Mouse (Mus musculus): ENCODE measurements around the gene Magi2. TPM values are rescaled to one million over a fixed set of nuclear protein-coding genes. Genes with fewer than 3 reads are reported as not detected.
"Not testable (repeated sequence)": the region's sequence is repeated elsewhere in the genome, so short reads cannot be mapped to it uniquely, and the experiment has no call there.

Magi2 gene
- polyA plus RNA-seq, 1 experiment from 2014 or later: 37.7 TPM

DNA sequence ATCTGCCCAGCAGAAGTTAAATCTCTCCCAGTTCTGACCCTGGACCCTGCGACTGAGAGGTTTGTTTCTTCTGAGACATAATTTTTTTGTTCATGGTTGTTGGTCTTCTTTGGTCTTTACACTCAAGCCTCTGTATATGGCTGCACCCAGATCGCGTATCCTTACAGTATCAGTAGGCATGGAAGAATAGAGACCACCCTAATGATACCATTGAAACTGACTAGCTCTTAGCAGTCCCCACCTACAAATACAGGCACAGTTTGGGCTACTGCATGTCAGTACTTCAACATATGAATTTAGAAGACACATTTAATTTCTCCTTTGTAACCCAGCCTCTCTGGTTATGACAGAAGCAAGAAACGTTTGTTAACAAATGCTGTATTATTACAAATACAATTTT lies 173.5 kb downstream of the Magi2 start:
- WGBS: 92% methylated on average over 4 of the region's 4 CpGs
- no peaks in the 10 kb centered on the region for H3K9me3 ChIP-seq (ENCODE audit: control insufficient read depth, low read length)
- H3K4me3 ChIP-seq (replicated peaks; ENCODE audit: low read length): no peak overlapping the region
- H3K36me3 ChIP-seq (ENCODE audit: control insufficient read depth, insufficient read depth): no peaks in the 10 kb centered on the region
- H3K9ac ChIP-seq (replicated peaks; ENCODE audit: low read depth, low read length): no peak overlapping the region
- no peak overlapping the region for H3K27ac ChIP-seq (ENCODE audit: low read length)
- H3K4me1 ChIP-seq (replicated peaks; ENCODE audit: control insufficient read depth, insufficient read depth, low read length): no peaks in the 10 kb centered on the region
- H3K27me3 ChIP-seq (replicated peaks; ENCODE audit: control insufficient read depth, insufficient read depth, low read length): no peaks in the 10 kb centered on the region
- no peak overlapping the region for H3K4me2 ChIP-seq (ENCODE audit: low read length)
- ATAC-seq: no peak

DNA sequence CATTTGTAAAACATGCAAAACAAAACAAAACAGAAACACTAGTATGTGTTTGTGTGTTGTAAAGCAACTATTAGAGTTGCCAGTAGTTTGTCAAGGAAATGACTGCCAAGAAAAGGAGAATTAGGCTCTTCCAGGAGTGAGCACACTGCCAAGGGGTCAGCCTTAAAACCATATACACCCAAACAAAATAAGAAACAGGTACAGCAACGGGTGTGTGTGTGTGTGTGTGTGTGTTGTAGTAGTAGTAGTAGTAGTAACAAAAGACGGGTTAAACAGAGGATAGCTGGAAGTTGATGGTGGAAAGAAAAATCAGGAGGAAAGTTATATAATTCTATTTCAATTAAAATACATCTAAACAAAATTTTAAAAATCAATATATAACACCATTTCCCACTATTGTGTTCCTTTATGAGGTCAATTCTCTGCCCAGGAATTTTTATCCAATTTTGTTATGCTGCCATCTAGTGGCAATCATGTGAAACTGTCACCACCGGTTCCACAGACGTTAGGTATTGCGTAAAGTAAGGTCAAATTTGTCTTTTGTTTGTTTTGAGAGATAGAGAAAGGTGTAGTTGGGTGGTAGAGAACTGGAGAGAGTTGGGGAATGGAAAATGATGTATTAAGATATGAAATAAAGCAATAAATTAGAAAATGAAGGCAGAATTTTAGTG lies 174.0 kb downstream of the Magi2 start:
- 48% methylated on average over 5 of the region's 5 CpGs for WGBS

GRCm38 (mm10) chr5:19404268-19404667 lies 177.4 kb downstream of the Magi2 start:
- H3K4me2 ChIP-seq (ENCODE audit: low read length); H3K27ac ChIP-seq (ENCODE audit: low read length); H3K36me3 ChIP-seq (ENCODE audit: control insufficient read depth, insufficient read depth); ATAC-seq; H3K27me3 ChIP-seq (replicated peaks; ENCODE audit: control insufficient read depth, insufficient read depth, low read length); H3K4me3 ChIP-seq (replicated peaks; ENCODE audit: low read length); H3K9ac ChIP-seq (replicated peaks; ENCODE audit: low read depth, low read length); H3K9me3 ChIP-seq (ENCODE audit: control insufficient read depth, low read length); H3K4me1 ChIP-seq (replicated peaks; ENCODE audit: control insufficient read depth, insufficient read depth, low read length): not testable (repeated sequence)
- 64% methylated on average over 1 of the region's 1 CpGs for WGBS

More for the DNA sequence above, 174.0 kb downstream of the Magi2 start:
- H3K4me1 ChIP-seq (replicated peaks; ENCODE audit: control insufficient read depth, insufficient read depth, low read length): no peaks in the 10 kb centered on the region
- peak; percentile 58; the same call in 1 of the 2 replicates for ATAC-seq
- no peak overlapping the region for H3K4me2 ChIP-seq (ENCODE audit: low read length)
- no peaks in the 10 kb centered on the region for H3K9me3 ChIP-seq (ENCODE audit: control insufficient read depth, low read length)
- no peak overlapping the region for H3K27ac ChIP-seq (ENCODE audit: low read length)
- H3K27me3 ChIP-seq (replicated peaks; ENCODE audit: control insufficient read depth, insufficient read depth, low read length): no peaks in the 10 kb centered on the region
- no peak overlapping the region for H3K9ac ChIP-seq (replicated peaks; ENCODE audit: low read depth, low read length)
- H3K4me3 ChIP-seq (replicated peaks; ENCODE audit: low read length): no peak overlapping the region
- no peaks in the 10 kb centered on the region for H3K36me3 ChIP-seq (ENCODE audit: control insufficient read depth, insufficient read depth)

GRCm38 (mm10) chr5:19414556-19414955 lies 187.7 kb downstream of the Magi2 start:
- peak; percentile 45; the same call in 1 of the 2 replicates for ATAC-seq
- Histone ChIP-seq H3K27ac (ENCODE audit: low read length) (no peak overlapping the region), H3K9me3 (ENCODE audit: control insufficient read depth, low read length) (no peaks in the 10 kb centered on the region), H3K4me1 (replicated peaks; ENCODE audit: control insufficient read depth, insufficient read depth, low read length) (no peaks in the 10 kb centered on the region), H3K27me3 (replicated peaks; ENCODE audit: control insufficient read depth, insufficient read depth, low read length) (no peaks in the 10 kb centered on the region), H3K4me2 (ENCODE audit: low read length) (no peak overlapping the region), H3K36me3 (ENCODE audit: control insufficient read depth, insufficient read depth) (no peaks in the 10 kb centered on the region), H3K4me3 (replicated peaks; ENCODE audit: low read length) (no peak overlapping the region), H3K9ac (replicated peaks; ENCODE audit: low read depth, low read length) (no peak overlapping the region)
- WGBS: 44% methylated on average over 4 of the region's 4 CpGs

- H3K4me2 ChIP-seq (ENCODE audit: low read length): no peak overlapping the region
- no peak overlapping the region for H3K9ac ChIP-seq (replicated peaks; ENCODE audit: low read depth, low read length)
- H3K27ac ChIP-seq (ENCODE audit: low read length): no peak overlapping the region
- 26% methylated on average over 2 of the region's 2 CpGs for WGBS
- H3K4me3 ChIP-seq (replicated peaks; ENCODE audit: low read length): no peak overlapping the region
- peak; percentile 84 for ATAC-seq
- no peaks in the 10 kb centered on the region for H3K9me3 ChIP-seq (ENCODE audit: control insufficient read depth, low read length)
- no peaks in the 10 kb centered on the region for H3K36me3 ChIP-seq (ENCODE audit: control insufficient read depth, insufficient read depth)
- no peaks in the 10 kb centered on the region for H3K27me3 ChIP-seq (replicated peaks; ENCODE audit: control insufficient read depth, insufficient read depth, low read length)
- H3K4me1 ChIP-seq (replicated peaks; ENCODE audit: control insufficient read depth, insufficient read depth, low read length): no peaks in the 10 kb centered on the region
These were observed 202.5 kb downstream of the Magi2 start for GRCm38 (mm10) chr5:19429290-19429689.

DNA sequence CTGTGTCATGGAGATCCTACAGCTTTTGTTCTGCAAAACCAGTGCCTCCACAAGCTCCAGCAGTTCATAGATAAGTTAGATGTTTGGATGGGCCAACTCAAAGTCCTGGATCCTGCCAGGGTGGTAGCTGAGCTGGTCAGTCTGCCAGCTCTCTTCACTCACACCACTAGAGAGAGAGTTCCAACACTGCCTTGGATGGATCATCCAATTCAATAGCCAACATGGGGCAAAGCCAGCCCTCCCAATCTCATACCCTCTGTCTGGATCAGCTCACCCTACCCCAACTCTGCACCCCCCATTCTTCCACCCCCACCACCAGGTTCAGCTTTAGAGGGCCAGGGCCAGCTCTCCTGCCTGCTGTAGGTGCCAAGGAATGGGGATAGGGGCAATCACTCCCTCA lies 235.7 kb downstream of the Magi2 start:
- no peak overlapping the region for H3K9ac ChIP-seq (replicated peaks; ENCODE audit: low read depth, low read length)
- H3K4me2 ChIP-seq (ENCODE audit: low read length): no peak overlapping the region
- no peak for ATAC-seq
- H3K27me3 ChIP-seq (replicated peaks; ENCODE audit: control insufficient read depth, insufficient read depth, low read length): no peaks in the 10 kb centered on the region
- H3K4me3 ChIP-seq (replicated peaks; ENCODE audit: low read length): no peak overlapping the region
- no peaks in the 10 kb centered on the region for H3K9me3 ChIP-seq (ENCODE audit: control insufficient read depth, low read length)
- no peaks in the 10 kb centered on the region for H3K4me1 ChIP-seq (replicated peaks; ENCODE audit: control insufficient read depth, insufficient read depth, low read length)
- no peak overlapping the region for H3K27ac ChIP-seq (ENCODE audit: low read length)
- no peaks in the 10 kb centered on the region for H3K36me3 ChIP-seq (ENCODE audit: control insufficient read depth, insufficient read depth)

DNA sequence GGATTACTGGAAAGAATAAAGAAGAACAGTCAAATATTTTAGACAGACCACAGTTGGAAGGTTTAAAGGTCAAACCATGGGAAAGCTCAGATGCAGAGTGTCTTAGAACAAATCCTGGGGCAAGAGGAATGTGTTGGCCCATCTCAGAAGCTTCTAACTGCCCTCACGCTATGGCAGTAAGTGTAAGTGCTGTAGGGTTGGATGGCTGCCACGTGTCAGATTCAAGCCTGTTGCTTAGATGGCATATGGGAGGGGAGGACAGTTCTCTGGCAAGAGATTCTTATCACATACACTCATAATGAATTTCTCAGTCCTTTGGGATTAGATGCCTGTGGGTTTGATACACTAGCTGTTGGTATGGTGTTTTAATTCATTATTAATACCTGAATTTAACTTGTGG lies 238.5 kb downstream of the Magi2 start:
- Histone ChIP-seq H3K36me3 (ENCODE audit: control insufficient read depth, insufficient read depth) (no peaks in the 10 kb centered on the region), H3K4me3 (replicated peaks; ENCODE audit: low read length) (no peak overlapping the region), H3K9ac (replicated peaks; ENCODE audit: low read depth, low read length) (no peak overlapping the region), H3K27me3 (replicated peaks; ENCODE audit: control insufficient read depth, insufficient read depth, low read length) (no peaks in the 10 kb centered on the region), H3K9me3 (ENCODE audit: control insufficient read depth, low read length) (no peaks in the 10 kb centered on the region), H3K4me2 (ENCODE audit: low read length) (no peak overlapping the region), H3K4me1 (replicated peaks; ENCODE audit: control insufficient read depth, insufficient read depth, low read length) (no peaks in the 10 kb centered on the region), H3K27ac (ENCODE audit: low read length) (no peak overlapping the region)
- ATAC-seq: no peak
- 57% methylated on average over 2 of the region's 2 CpGs for WGBS

GRCm38 (mm10) chr5:19472851-19473439 lies 246.1 kb downstream of the Magi2 start:
- Histone ChIP-seq H3K9ac (replicated peaks; ENCODE audit: low read depth, low read length) (no peak overlapping the region), H3K27ac (ENCODE audit: low read length) (no peak overlapping the region), H3K36me3 (ENCODE audit: control insufficient read depth, insufficient read depth) (no peaks in the 10 kb centered on the region), H3K27me3 (replicated peaks; ENCODE audit: control insufficient read depth, insufficient read depth, low read length) (no peaks in the 10 kb centered on the region), H3K4me1 (replicated peaks; ENCODE audit: control insufficient read depth, insufficient read depth, low read length) (no peaks in the 10 kb centered on the region), H3K4me2 (ENCODE audit: low read length) (no peak overlapping the region), H3K4me3 (replicated peaks; ENCODE audit: low read length) (no peak overlapping the region), H3K9me3 (ENCODE audit: control insufficient read depth, low read length) (no peaks in the 10 kb centered on the region)
- 74% methylated on average over 4 of the region's 4 CpGs for WGBS
- ATAC-seq: no peak

- no peak for ATAC-seq
- H3K9me3 ChIP-seq (ENCODE audit: control insufficient read depth, low read length): no peaks in the 10 kb centered on the region
- no peaks in the 10 kb centered on the region for H3K36me3 ChIP-seq (ENCODE audit: control insufficient read depth, insufficient read depth)
- no peak overlapping the region for H3K4me3 ChIP-seq (replicated peaks; ENCODE audit: low read length)
- H3K27ac ChIP-seq (ENCODE audit: low read length): no peak overlapping the region
- no peaks in the 10 kb centered on the region; the same call in 1 of the 2 replicates for H3K4me1 ChIP-seq (replicated peaks; ENCODE audit: control insufficient read depth, insufficient read depth, low read length)
- no peak overlapping the region for H3K9ac ChIP-seq (replicated peaks; ENCODE audit: low read depth, low read length)
- no peak overlapping the region for H3K4me2 ChIP-seq (ENCODE audit: low read length)
- WGBS: 79% methylated on average over 3 of the region's 3 CpGs
- H3K27me3 ChIP-seq (replicated peaks; ENCODE audit: control insufficient read depth, insufficient read depth, low read length): no peaks in the 10 kb centered on the region
These were observed 256.1 kb downstream of the Magi2 start for GRCm38 (mm10) chr5:19482981-19483380.
